In genomic region chr11:7198481-7199256, GRCm38 (mm10) we compare ENCODE assay signal across 24 mouse cellular contexts. TPM values are rescaled to one million over a fixed set of nuclear protein-coding genes. Genes with fewer than 3 reads are reported as not detected.
DNase-seq lines count a peak whose midpoint lies in the region; ATAC-seq and TF ChIP-seq lines count a peak whose summit lies in the region.
"Had no signal": no experiment of that assay in that cellular context is flagged by ENCODE, and none has a peak within 500 bp of the region (broad histone marks: within the 10 kb centered on the region; RNA-seq: fewer than 3 reads in every experiment).

No protein-coding gene starts in this region.

- no peak for DNase-seq in heart, adult 8-10 months (ENCODE audit: low spot score)
- DNase-seq in kidney, postnatal 0 days (ENCODE audit: low spot score), result no peak
- no peak for DNase-seq in kidney, postnatal 14 days
- no peak for DNase-seq in stomach, postnatal 0 days (ENCODE audit: low spot score)
- no peak for DNase-seq in c-Kit-positive CD71-positive TER-119-positive erythroid progenitor cells, embryonic 14.5 days (ENCODE audit: low spot score)
- DNase-seq: retina, postnatal 1 day; thymus, adult 2 months had no signal

- no peak overlapping the region for H3K9ac ChIP-seq in heart, embryonic 15.5 days
- H3K9ac ChIP-seq in kidney, postnatal 0 days (ENCODE audit: low read depth, low read length), result peak overlapping the region; percentile 18; the same call in 1 of the 2 replicates
- no peak overlapping the region for H3K9ac ChIP-seq in stomach, embryonic 16.5 days (ENCODE audit: low read length)
- no peak overlapping the region for H3K9ac ChIP-seq in stomach, postnatal 0 days (ENCODE audit: low read length)
- H3K9ac ChIP-seq: intestine, embryonic 15.5 days; limb, embryonic 12.5 days; neural tube, embryonic 15.5 days had no signal

- no peak for TF ChIP-seq CTCF in kidney, postnatal 0 days (IDR thresholded peaks at IDR 0.05; ENCODE audit: low read depth)
- TF ChIP-seq CTCF in stomach, postnatal 0 days (IDR thresholded peaks at IDR 0.05; ENCODE audit: low read depth), result no peak

- H3K27me3 ChIP-seq in heart, embryonic 15.5 days, result no peaks in the 10 kb centered on the region
- no peaks in the 10 kb centered on the region for H3K27me3 ChIP-seq in kidney, postnatal 0 days (ENCODE audit: insufficient read depth, low read length)
- H3K27me3 ChIP-seq in stomach, embryonic 16.5 days (ENCODE audit: control insufficient read depth, insufficient read depth, low read length), result no peaks in the 10 kb centered on the region
- H3K27me3 ChIP-seq in stomach, postnatal 0 days (ENCODE audit: control insufficient read depth, insufficient read depth, low read length), result no peaks in the 10 kb centered on the region
- H3K27me3 ChIP-seq: intestine, embryonic 15.5 days had no signal

- no peaks in the 10 kb centered on the region for H3K9me3 ChIP-seq in heart, embryonic 15.5 days (replicated peaks)
- H3K9me3 ChIP-seq in kidney, postnatal 0 days (replicated peaks; ENCODE audit: low read length), result no peaks in the 10 kb centered on the region
- H3K9me3 ChIP-seq in stomach, embryonic 16.5 days (replicated peaks; ENCODE audit: control insufficient read depth, low read length), result no peaks in the 10 kb centered on the region
- H3K9me3 ChIP-seq in stomach, postnatal 0 days (ENCODE audit: control insufficient read depth, low read length), result no peaks in the 10 kb centered on the region
- H3K9me3 ChIP-seq: intestine, embryonic 15.5 days; limb, embryonic 12.5 days; neural tube, embryonic 15.5 days had no signal

- H3K4me3 ChIP-seq in heart, embryonic 15.5 days, result no peak overlapping the region
- H3K4me3 ChIP-seq in kidney, postnatal 0 days (replicated peaks; ENCODE audit: low read depth, low read length), result 0 out of 2 replicates have a peak overlapping the region, but pooled peaks have one; percentile 4
- H3K4me3 ChIP-seq in stomach, embryonic 16.5 days (replicated peaks; ENCODE audit: low read length), result no peak overlapping the region
- H3K4me3 ChIP-seq in stomach, postnatal 0 days (ENCODE audit: low read depth, low read length), result no peak overlapping the region
- H3K4me3 ChIP-seq: intestine, embryonic 15.5 days; left cerebral cortex, adult 2 months; limb, embryonic 12.5 days; neural tube, embryonic 15.5 days had no signal

- no peaks in the 10 kb centered on the region for H3K4me1 ChIP-seq in heart, embryonic 15.5 days (replicated peaks)
- H3K4me1 ChIP-seq in kidney, postnatal 0 days (replicated peaks; ENCODE audit: insufficient read depth, low read length), result peaks cover 17% of the 10 kb centered on the region; the same call in 1 of the 2 replicates
- H3K4me1 ChIP-seq in stomach, embryonic 16.5 days (ENCODE audit: control insufficient read depth, insufficient read depth, low read length), result no peaks in the 10 kb centered on the region
- no peaks in the 10 kb centered on the region for H3K4me1 ChIP-seq in stomach, postnatal 0 days (replicated peaks; ENCODE audit: control insufficient read depth, insufficient read depth)
- H3K4me1 ChIP-seq: intestine, embryonic 15.5 days; limb, embryonic 12.5 days; neural tube, embryonic 15.5 days had no signal

- no peak overlapping the region for H3K4me2 ChIP-seq in heart, embryonic 15.5 days
- peak overlapping the region; percentile 37 for H3K4me2 ChIP-seq in kidney, postnatal 0 days (ENCODE audit: low read length)
- no peak overlapping the region for H3K4me2 ChIP-seq in stomach, embryonic 16.5 days (ENCODE audit: low read depth, low read length)
- no peak overlapping the region for H3K4me2 ChIP-seq in stomach, postnatal 0 days (replicated peaks; ENCODE audit: low read depth)
- H3K4me2 ChIP-seq: limb, embryonic 12.5 days; neural tube, embryonic 15.5 days had no signal

- no peak for TF ChIP-seq EP300 in stomach, postnatal 0 days (optimal IDR thresholded peaks at IDR 0.05)

- peak overlapping the region; percentile 17; the same call in 1 of the 2 replicates for H3K27ac ChIP-seq in heart, embryonic 15.5 days
- peak overlapping the region; percentile 78; the same call in 1 of the 2 replicates for H3K27ac ChIP-seq in kidney, postnatal 0 days
- H3K27ac ChIP-seq in stomach, embryonic 16.5 days (ENCODE audit: low read length), result 0 out of 2 replicates have a peak overlapping the region, but pooled peaks have one; percentile 12
- H3K27ac ChIP-seq in stomach, postnatal 0 days (replicated peaks), result no peak overlapping the region
- H3K27ac ChIP-seq: intestine, embryonic 15.5 days; left cerebral cortex, adult 2 months; limb, embryonic 12.5 days; neural tube, embryonic 15.5 days had no signal

- H3K36me3 ChIP-seq in heart, embryonic 15.5 days, result no peaks in the 10 kb centered on the region
- no peaks in the 10 kb centered on the region for H3K36me3 ChIP-seq in kidney, postnatal 0 days (ENCODE audit: insufficient read depth, low read length)
- no peaks in the 10 kb centered on the region for H3K36me3 ChIP-seq in stomach, embryonic 16.5 days (ENCODE audit: control insufficient read depth, insufficient read depth, low read length)
- no peaks in the 10 kb centered on the region for H3K36me3 ChIP-seq in stomach, postnatal 0 days (ENCODE audit: control insufficient read depth, insufficient read depth, low read length)
- H3K36me3 ChIP-seq: G1E; intestine, embryonic 15.5 days; limb, embryonic 12.5 days; neural tube, embryonic 15.5 days had no signal

- WGBS in heart, embryonic 15.5 days, result 63% methylated on average over 10 of the region's 10 CpGs
- WGBS in kidney, postnatal 0 days, result 67% methylated on average over 10 of the region's 10 CpGs
- WGBS in stomach, embryonic 16.5 days, result 65% methylated on average over 10 of the region's 10 CpGs
- WGBS in stomach, postnatal 0 days, result 62% methylated on average over 10 of the region's 10 CpGs

- no peak; the same call in 1 of the 2 replicates for ATAC-seq in heart, embryonic 15.5 days (replicated peaks; ENCODE audit: insufficient number of reproducible peaks, insufficient read depth, low FRiP score, low read depth)
- no peak for ATAC-seq in kidney, postnatal 0 days (replicated peaks; ENCODE audit: low FRiP score, low read depth)
- no peak for ATAC-seq in stomach, embryonic 16.5 days (ENCODE audit: insufficient read depth, low FRiP score)
- ATAC-seq in stomach, postnatal 0 days (ENCODE audit: low FRiP score, low TSS enrichment), result no peak
- ATAC-seq: forebrain, embryonic 14.5 days had no signal

RNA-seq across cellular contexts. Expression of gene Igfbp1, which starts 1.1 kb away (rescaled TPM):
- 0.34 and 1.2 TPM in 2 replicates for polyA plus RNA-seq in heart, embryonic 15.5 days (2015; fragmentation: Nextera tagmentation; extraction: Ambion mirVana)
- not detected for total RNA-seq in heart, adult 8-10 months (2022)
- polyA plus RNA-seq in kidney, postnatal 0 days (2015; fragmentation: Nextera tagmentation; extraction: Ambion mirVana), result 11.8 and 15.3 TPM in 2 replicates
- polyA plus RNA-seq in stomach, embryonic 16.5 days (2015; fragmentation: Nextera tagmentation; extraction: Ambion mirVana), result 5.8 and 8.5 TPM in 2 replicates
- 2.3 and 4.5 TPM in 2 replicates for polyA plus RNA-seq in stomach, postnatal 0 days (2015; fragmentation: Nextera tagmentation; extraction: Ambion mirVana)
- total RNA-seq: adrenal gland, adult 18-20 months; common myeloid progenitor, adult 5-6 weeks; gastrocnemius, adult 18-20 months; granulocyte monocyte progenitor cell, adult 5-6 weeks; hematopoietic stem cell, adult 5-6 weeks; layer of hippocampus, adult 8-10 months; left cerebral cortex, adult 2 months; megakaryocyte, adult 5-6 weeks had no signal
- polyA plus RNA-seq: G1E had no signal

RNA-seq across cellular contexts. Expression of gene Gm11985, which starts 10.3 kb away (rescaled TPM):
- polyA plus RNA-seq in heart, embryonic 15.5 days (2015; fragmentation: Nextera tagmentation; extraction: Ambion mirVana), result not detected in 2 replicates
- total RNA-seq in heart, adult 8-10 months (2022), result not detected
- not detected in 2 replicates for polyA plus RNA-seq in kidney, postnatal 0 days (2015; fragmentation: Nextera tagmentation; extraction: Ambion mirVana)
- polyA plus RNA-seq in stomach, embryonic 16.5 days (2015; fragmentation: Nextera tagmentation; extraction: Ambion mirVana), result not detected in 2 replicates
- polyA plus RNA-seq in stomach, postnatal 0 days (2015; fragmentation: Nextera tagmentation; extraction: Ambion mirVana), result not detected in 2 replicates
- total RNA-seq: adrenal gland, adult 18-20 months; common myeloid progenitor, adult 5-6 weeks; gastrocnemius, adult 18-20 months; granulocyte monocyte progenitor cell, adult 5-6 weeks; hematopoietic stem cell, adult 5-6 weeks; layer of hippocampus, adult 8-10 months; left cerebral cortex, adult 2 months; megakaryocyte, adult 5-6 weeks had no signal
- polyA plus RNA-seq: cerebellum, adult 2 months; embryonic facial prominence, embryonic 14.5 days; forebrain, embryonic 14.5 days; G1E; intestine, embryonic 15.5 days; limb, embryonic 12.5 days; neural tube, embryonic 15.5 days; thymus, adult 2 months had no signal

RNA-seq across cellular contexts. Expression of gene Igfbp3, which starts 15.1 kb away (rescaled TPM):
- 37.8 and 42.0 TPM in 2 replicates for polyA plus RNA-seq in heart, embryonic 15.5 days (2015; fragmentation: Nextera tagmentation; extraction: Ambion mirVana)
- 10 to 100 TPM; 19.5 to 46.4 (median 24.3) TPM for total RNA-seq in heart, adult 8-10 months (2022)
- 217 and 221 TPM in 2 replicates for polyA plus RNA-seq in kidney, postnatal 0 days (2015; fragmentation: Nextera tagmentation; extraction: Ambion mirVana)
- polyA plus RNA-seq in stomach, embryonic 16.5 days (2015; fragmentation: Nextera tagmentation; extraction: Ambion mirVana), result 41.4 and 50.8 TPM in 2 replicates
- 46.0 and 50.6 TPM in 2 replicates for polyA plus RNA-seq in stomach, postnatal 0 days (2015; fragmentation: Nextera tagmentation; extraction: Ambion mirVana)
- total RNA-seq: granulocyte monocyte progenitor cell, adult 5-6 weeks; hematopoietic stem cell, adult 5-6 weeks had no signal
- polyA plus RNA-seq: G1E had no signal
